Mouse (Mus musculus) left cerebral cortex, postnatal 25 days (tissue): Measurements from ENCODE around the gene Mctp2. TPM values are rescaled to one million over a fixed set of nuclear protein-coding genes. Genes with fewer than 3 reads are reported as not detected.
A peak's percentile ranks its signal among the peaks of the same experiment; 100 is the strongest.

Experiments used
- DNase-seq, 2 experiments: peaks; one replicate each; pipeline ENCODE4 v3.0.0; 2022; ENCODE audit warnings: low spot score in 2 of 2, mixed read lengths in 1 of 2
- intact Hi-C: fragments of 180-260 bp; cut with DNase I; formaldehyde crosslinking; loops from one replicate; pipeline ENCODE4 v1.15.1; 2025
- total RNA-seq, 2 experiments: library from RNA; stranded (reverse); gene quantifications; 2 replicates each; pipeline ENCODE4 v1.2.3; 2021

Gene Mctp2
- total RNA-seq, 2 experiments from 2014 or later: 1.4 to 2.2 TPM

DNA sequence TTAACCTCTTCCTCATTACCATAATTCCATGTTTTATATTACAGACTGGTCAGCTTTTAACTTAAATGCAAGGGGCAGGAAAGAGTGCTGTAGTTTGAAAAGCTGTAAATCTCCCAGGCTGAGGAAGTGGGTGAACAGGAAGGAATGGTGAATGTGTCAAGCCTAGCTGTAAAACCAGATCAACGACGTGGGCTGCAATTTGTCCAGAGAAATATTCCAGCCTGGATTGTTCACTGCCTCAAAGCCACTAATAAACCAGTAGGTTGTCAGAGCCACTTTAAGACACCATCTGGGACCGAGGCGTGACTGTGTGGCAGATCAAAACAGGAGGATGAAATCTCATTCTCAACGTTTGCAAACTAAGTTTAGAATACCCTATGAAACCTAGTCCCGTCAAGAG, 99.6 kb downstream of the Mctp2 start:
- peak in 1 of 2 experiments; percentile 61 for DNase-seq
- intact Hi-C loops: no loop called here

DNA sequence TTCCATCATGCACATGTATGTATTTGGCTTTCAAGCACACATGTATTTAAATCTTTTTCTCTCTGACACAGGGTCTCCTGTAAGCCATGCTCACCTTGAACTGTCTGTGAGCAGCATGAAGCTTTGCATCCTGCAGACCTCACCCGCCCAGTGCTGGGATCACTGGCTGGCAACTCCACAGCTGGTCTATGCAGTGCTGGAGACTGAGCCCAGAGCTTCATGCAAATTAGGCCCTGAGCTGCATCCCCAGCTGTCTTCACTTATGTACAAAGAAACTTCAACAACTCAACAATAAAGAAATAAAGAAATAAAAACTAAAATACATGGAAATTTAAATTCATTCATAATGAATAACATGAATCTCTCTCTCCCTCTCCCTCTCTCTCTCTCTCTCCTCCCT, 110.7 kb downstream of the Mctp2 start:
- no peak for DNase-seq
- intact Hi-C loops: no loop called here

DNA sequence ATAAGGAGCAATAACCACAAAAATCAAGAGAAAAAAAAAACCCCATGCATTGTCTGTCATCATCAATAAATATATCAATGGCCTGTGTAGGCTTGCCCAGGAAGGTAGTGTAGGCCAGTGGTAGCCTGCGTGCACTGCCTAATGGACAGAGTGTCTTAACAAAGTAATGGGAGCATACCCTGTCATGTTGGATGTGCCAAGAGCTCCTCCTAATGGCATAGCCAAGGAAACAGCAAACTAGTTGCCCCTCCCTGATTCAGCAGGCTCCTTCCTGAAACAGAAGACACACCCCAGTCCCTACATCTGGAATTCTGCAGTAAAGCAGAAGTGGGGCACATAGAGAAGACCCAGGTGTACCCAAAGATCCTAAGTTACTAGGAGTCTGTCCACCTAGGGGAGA, 113.1 kb downstream of the Mctp2 start:
- intact Hi-C loops: no loop called here
- DNase-seq: no peak

DNA sequence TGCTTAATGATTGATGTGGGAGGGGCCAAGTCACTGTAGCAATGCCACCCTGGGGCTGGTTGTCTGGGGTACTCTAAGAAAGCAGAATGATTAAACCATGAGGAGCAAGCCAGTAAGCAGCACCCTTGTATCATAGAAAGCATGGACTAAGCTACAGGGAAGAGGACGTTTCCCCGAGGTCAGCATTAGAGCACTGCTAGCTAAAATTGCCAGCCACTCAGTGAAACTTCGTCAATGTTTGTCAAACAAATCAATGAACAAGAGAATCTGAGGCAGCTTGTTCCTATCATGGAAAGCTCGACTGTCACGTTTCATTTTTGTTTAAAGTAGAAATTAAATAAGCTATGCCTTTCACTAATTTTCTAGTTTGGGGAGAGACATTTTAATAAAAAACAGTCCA, 124.8 kb downstream of the Mctp2 start:
- no peak for DNase-seq
- intact Hi-C loops: no loop called here

DNA sequence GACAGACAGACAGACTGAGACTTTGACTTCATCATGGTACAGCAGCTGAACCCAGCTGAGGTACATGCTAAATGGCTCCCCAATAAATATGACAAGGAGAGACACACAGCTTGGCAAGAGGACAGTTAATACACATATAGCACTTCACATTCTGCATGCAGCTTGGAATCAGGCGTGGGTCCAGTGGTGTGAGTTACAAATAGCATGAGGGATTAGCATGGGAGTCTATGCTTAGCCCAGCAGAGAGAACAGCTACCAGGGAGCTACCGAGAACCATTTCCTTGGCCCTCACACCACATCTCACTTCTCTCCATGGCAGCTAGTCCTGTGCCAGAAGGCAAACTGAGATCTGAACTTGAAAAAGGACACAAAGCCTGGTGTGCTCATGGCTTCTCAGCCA, 137.1 kb downstream of the Mctp2 start:
- DNase-seq: no peak
- intact Hi-C loops: no loop called here

DNA sequence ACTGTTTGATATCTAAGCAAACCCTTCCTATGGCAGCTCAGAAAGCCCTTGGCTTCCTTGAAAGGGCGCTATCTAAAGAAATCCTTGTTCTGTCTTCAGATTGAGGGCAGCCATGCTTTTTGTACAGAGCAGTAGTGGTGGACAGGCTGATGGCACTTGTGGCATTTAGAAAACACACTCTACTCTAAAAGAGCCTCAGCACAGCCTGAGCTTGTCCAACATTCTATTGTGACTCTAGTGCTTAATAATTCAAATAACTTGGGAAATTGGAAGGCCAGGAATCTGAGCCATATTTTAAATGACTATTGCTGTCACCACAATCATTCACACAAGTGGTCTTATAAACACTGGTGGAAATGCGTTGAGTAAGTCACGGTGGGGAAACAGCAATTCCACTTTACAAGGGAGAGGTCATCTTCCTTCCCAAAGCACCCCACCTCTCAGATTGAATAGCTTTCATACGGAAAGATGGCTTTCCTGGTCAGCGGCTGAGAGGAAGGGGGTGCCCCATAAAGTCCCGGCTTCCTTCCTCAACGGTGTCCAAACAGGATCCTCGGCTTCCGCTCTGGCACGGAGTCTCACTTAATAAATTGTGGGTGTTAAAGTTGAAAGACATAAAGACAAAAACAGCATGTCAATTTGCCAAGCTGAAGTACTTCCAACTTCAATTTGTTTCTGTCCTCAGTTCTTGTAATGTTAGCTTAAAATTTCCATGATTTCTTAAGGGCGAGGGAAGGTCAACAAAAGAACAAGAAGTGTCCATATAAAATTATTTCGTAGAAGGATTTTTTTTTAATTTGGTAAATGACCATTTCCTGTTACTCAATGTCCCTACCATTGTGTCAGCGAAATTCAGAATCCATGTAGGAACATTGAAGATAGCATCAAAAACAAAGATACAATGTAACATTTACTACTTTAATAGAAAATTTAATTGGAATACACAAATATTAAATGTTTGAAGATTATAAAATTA, 140.4 kb downstream of the Mctp2 start:
- no peak for DNase-seq
- intact Hi-C loops: no loop called here

DNA sequence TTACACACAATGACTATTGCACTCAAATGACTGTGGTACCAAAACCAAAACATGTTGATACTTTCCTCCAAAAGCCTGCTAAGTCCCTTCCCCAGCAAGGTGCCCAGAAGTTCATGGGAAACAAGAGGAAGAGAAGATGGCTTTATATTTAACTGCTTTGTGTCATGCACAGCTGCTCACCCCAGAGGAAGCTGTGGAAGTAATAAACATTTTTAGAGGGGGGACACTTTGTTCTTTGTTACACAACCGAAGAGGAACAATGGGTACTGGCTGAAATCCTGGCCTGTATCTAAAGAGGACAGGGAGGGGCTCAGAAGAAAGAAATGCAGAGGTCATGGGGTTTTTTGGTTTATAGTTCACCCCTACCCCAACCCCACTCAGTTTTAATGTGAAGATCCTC, 144.2 kb downstream of the Mctp2 start:
- DNase-seq: no peak
- intact Hi-C loops: no loop called here

DNA sequence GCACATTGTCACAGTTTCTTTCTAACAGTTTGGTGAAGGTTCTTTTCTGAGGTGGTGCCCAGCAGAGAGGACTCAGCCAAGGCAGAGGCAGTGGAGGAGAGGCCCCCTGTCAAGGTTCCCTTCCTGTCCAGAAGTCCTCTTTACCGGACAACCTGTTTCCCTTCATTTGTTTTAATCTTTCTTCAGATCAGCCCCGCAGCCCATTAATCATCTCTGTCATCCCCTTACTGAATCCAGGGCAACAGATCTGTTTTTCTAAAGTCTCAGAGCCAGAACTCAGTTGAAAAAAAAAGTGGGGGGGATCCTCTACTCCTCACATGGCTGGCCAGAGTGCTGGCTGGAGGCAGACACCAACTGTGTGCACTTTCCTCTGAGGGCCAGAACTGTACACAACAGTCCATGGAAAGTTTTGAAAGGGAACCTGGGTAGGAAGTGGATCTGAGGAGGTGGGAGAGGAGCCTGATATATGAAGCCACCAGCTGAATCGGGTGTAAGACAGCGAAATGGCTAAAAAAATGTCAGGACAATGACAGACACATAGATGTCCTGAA, 146.8 kb downstream of the Mctp2 start:
- intact Hi-C loops: loop anchor here (10.0 kb wide), 1 partner anchor 745 kb away; no protein-coding TSS in a partner anchor
- no peak for DNase-seq

DNA sequence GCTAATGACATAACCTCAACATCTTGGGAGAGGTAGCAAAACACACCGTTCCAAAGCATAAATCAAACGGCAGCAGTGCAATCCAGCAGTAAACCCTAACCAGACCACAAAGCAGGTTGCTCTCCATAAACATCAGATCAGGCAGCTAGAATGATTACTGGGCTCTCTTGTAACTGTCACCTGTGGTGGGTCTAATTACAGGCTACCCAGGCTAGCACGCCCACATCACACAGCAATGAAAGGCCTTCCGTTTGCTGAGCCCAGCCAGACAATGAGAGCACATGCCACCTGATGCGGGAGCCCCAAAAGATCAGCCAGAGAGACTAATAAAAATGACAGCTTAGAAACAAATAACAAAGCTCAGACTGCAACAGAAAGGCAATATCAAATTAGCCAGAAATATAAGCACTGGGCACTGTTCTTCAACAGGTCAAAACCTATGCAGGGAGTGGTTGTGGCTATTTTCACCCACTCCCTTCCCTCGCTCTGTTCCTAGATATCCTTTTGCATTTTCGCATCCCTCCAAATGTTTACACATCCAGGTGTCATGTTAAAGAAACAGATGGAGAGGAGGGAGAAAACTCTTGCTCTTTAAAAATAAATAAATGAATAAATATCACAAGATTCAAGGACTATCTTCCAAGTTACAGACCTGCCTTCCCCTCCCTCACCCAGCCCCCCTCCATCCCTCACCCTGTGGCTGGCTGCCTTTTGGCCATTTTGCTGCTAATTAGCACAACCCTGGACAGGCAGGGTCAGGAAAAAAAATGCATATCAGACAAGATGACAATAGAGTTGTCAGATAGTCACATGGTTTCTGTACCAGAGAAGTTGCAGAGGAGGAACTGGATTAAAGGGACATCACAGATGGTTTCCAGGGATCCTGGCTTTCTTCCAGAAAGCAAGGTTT, 155.4 kb downstream of the Mctp2 start:
- intact Hi-C loops: loop anchor here (10.0 kb wide), 1 partner anchor 736 kb away; no protein-coding TSS in a partner anchor
- DNase-seq: no peak

DNA sequence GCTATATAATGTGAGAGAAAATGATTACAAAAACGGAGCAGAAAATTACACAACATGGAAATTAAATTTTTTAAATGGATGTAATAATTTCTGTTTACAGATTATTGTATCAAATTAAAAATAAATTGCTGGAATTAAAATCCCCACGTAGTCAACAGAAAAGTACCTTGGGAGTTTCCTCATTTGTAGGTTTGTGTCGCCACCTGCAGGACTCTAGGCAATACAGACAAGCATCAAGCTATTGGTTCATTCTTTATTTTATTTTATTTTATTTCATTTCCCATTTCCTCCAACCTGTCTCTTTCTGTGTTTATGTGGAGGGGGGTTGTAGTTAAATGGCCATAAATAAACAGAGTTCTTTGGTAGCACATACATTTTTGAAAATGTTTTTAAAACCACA, 157.3 kb downstream of the Mctp2 start:
- intact Hi-C loops: loop anchor here (2.0 to 10.0 kb wide), 2 partner anchors 278 to 1784 kb away; partner anchors contain the start of gene Nr2f2
- peak; percentile 45 to 49 for DNase-seq

DNA sequence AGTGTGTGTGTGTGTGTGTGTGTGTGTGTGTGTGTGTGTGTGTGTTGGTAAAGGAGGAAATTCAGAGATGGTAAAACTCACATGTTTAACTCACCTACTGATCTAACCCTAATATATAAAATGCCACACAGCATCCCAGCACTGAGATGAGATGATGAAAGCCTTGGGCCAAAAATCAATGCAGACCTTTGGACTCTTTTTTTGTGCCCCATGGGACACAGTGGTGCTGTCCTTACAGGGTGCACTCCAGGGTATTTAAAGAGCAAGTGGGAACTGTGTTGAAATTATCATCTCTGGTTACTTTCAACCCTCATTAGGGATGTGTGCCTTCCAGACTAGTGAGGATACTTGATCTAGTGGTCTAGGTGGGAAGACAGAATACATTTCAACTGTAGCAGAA, 159.6 kb downstream of the Mctp2 start:
- intact Hi-C loops: loop anchor here (10.0 kb wide), 1 partner anchor 1782 kb away; the partner anchor contains the start of gene Nr2f2
- no peak for DNase-seq

DNA sequence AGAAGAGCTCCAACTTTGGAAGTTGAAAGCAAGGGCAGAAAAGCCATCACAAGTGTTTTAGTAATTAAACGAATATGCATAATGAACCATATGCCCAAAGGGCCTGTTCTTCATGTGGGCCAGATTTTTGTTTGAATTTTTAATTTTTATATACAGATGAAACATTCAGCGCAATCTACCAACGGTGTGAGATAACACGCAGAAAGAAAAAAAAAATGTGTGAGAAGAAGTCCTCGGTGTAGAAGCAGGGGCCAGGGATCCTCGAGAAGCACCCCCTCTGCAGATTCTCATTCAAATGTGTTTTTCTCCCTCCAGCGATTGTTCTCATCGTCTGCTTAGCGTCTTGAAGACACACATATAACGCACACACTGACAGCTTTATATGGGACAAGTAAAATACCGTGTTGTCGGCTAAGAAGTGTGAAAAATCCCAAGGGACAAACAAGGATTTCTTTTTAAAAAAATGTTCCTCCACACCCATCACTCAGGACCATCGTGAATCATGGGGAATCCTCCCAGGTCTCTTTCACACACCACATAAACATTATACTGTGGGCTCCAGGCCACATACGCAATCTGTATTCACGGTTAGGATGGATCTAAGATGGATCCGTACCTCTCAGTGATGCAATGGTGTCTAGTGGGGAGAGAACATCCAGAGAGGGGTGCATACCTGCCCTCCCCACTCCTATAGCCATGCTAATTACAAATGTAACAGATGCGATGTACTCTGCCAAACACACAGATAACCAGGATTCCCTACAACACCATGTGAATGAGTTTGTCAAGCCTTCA, 160.5 kb downstream of the Mctp2 start:
- no peak for DNase-seq
- intact Hi-C loops: loop anchor here (10.0 kb wide), 1 partner anchor 1781 kb away; the partner anchor contains the start of gene Nr2f2

DNA sequence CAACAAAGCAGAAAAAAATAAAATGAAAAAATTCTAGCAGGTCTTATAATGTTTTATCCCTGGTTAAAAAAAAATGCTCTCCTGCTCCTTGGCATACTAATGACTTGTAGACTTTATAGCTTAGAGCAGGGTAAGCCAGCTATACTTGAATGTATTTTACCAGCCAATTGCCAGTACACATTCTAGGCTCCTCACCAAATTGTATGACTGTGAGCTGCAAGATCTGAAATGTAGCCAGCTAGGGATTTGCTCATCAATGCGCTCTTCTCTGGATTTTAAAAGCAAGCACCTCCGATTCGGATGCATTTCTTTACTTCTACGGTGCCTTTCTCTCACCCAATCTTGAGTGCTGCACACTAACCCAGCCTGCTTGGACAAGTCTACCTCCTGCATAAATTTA, 167.7 kb downstream of the Mctp2 start:
- peak in 1 of 2 experiments; percentile 27 for DNase-seq
- intact Hi-C loops: no loop called here

DNA sequence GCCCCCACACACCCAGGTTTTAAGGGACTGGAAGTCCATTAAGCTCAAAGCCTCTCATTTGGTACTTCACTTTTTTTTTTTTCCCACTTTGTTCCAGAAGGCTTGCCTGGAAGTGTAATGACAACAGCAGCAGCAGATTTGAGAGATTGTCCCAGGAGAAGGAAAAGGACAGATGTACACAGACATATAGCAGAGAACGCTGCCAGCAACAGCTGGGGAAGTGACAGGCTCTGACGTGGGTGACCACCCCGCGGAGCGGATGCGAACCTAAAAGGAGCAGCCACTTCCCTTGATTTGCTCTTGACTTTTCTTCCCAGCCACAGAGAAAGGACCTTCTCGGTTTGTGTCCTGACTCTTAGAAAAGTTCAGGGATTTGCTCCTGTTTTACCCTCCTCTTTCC, 185.4 kb downstream of the Mctp2 start:
- intact Hi-C loops: no loop called here
- no peak for DNase-seq

DNA sequence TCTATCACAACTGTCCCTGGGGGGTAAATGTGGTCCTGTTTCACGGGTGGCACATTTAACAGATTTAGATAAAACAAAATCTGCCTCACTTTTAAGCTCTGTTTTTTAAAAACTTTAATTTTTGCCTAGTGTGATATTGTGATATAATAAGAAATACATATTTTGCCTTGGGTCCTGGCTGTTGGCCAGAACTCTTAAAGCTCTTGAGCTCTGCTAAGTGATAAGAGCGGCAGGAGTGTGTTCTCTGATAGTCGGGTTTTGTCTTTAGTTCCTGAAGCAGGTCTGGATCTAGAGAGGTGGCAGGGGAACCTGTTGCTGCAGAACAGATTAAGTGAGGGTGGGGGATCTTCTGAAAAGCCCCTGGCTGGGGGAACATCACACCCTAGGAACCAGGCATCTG, 186.7 kb downstream of the Mctp2 start:
- DNase-seq: peak in 1 of 2 experiments; percentile 21
- intact Hi-C loops: no loop called here

DNA sequence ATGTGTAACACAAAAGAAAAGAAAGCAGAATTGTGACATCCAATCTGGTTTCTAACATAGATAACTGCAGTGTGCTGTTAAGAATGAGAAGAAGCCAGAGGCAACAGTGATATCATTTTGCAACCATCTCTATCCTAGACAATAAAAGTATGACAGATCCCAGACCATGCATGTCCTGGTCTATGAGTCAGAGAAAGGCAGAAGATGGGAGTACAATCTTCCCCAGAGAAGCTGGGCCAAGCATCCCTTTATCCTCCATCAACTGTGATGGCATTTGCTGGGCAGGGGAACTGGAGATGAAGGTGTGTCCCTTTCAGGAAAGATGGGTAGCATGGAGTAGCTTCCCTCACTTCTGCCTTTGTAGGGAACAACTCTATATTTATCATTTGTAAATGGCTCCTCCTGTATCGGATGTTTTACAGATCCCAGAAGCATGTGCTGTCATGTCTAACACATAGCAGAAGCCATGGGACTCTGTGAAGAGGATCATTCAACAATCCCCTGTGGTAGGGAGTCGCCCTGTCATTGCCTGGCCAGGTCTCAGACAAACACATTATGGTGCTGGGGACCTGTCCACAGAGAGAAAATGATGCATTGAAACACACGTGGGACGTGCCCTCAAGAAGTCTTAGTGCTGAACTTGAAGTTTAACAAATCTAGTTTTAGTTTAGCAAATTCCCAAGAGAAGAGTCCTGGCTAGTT, 188.9 kb downstream of the Mctp2 start:
- intact Hi-C loops: no loop called here
- no peak for DNase-seq

DNA sequence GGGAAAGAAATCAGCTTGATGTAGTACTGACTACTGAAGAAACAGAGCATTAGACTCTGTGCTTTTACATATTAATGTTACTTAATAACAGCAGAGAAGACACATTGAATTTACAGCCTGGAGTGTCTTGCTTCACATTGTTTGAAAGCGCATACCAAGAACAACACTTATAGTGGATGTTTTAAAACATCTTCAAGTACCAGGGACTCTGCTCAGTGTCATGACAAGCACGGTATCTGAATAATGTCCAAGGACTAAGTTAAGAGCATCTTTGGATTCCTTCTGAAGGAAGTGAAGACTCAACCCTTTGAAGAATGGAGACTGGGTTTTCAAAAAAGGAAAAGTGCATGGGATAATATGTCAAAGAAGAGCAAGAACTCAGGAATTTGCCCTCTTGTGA, 191.3 kb downstream of the Mctp2 start:
- intact Hi-C loops: no loop called here
- DNase-seq: no peak

DNA sequence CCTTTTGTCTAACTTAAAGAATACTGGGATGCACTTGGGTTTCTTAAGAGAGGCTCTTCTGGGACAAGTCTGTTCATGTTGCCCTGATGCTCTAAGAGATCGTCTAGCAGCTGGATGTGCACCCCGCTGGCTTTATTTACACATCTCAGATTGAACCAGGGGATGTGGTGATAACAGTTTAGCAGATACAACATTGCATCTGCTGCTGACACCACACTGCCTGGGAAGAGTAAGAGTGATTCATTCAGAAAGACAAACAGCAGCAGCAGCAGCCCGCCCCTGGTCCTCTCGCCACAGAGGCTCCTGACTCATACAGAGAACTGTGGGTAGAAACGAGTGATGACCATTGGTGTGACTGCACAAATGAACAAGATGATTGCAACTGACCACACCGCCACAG, 195.8 kb downstream of the Mctp2 start:
- no peak for DNase-seq
- intact Hi-C loops: no loop called here
